Comparison of ENCODE assay signal across 25 mouse cellular contexts in the genomic region with DNA sequence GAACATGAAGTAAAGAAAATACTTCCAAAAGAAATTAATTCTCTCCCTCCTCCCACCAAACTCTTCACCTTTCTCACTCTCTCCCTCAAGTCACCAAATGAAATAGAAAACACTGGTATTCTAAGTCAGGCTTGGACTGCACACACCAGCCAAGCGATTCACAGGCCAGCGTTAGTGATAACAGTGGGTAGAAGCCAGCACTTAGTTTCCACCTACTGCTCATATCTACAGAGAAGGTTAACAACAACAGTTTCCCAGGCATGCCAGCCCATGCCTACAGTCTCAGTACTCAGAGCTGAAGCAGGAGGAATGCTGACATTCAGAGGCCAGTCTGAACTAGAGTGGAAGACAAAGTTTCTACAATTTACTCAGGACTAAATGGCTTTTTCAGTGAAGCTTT. TPM values are rescaled to one million over a fixed set of nuclear protein-coding genes. Genes with fewer than 3 reads are reported as not detected.
A peak's percentile ranks its signal among the peaks of the same experiment; 100 is the strongest.
DNase-seq lines count a peak whose midpoint lies in the region; ATAC-seq lines count a peak whose summit lies in the region.
"Had no signal": no experiment of that assay in that cellular context is flagged by ENCODE, and none has a peak within 500 bp of the region (broad histone marks: within the 10 kb centered on the region; RNA-seq: fewer than 3 reads in every experiment).

No protein-coding gene starts in this region.

- no peak overlapping the region for H3K4me2 ChIP-seq in heart, embryonic 12.5 days
- peak overlapping the region; percentile 11; the same call in 1 of the 2 replicates for H3K4me2 ChIP-seq in heart, embryonic 13.5 days
- H3K4me2 ChIP-seq in liver, embryonic 12.5 days: no peak overlapping the region
- no peak overlapping the region for H3K4me2 ChIP-seq in hindbrain, embryonic 13.5 days
- H3K4me2 ChIP-seq: hindbrain, embryonic 14.5 days; liver, embryonic 15.5 days; neural tube, embryonic 15.5 days had no signal

- no peaks in the 10 kb centered on the region; the same call in 1 of the 2 replicates for H3K36me3 ChIP-seq in heart, embryonic 12.5 days
- peaks cover 3% of the 10 kb centered on the region; the same call in 1 of the 2 replicates for H3K36me3 ChIP-seq in heart, embryonic 10.5 days
- H3K36me3 ChIP-seq in heart, embryonic 13.5 days: 0 out of 2 replicates have a peak, but pooled peaks cover 5% of the 10 kb centered on the region
- H3K36me3 ChIP-seq in liver, embryonic 12.5 days: peaks cover 14% of the 10 kb centered on the region
- peaks cover 10% of the 10 kb centered on the region; the same call in 1 of the 2 replicates for H3K36me3 ChIP-seq in hindbrain, embryonic 13.5 days
- H3K36me3 ChIP-seq: neural tube, embryonic 15.5 days had no signal

- 12% methylated on average over 2 of the region's 2 CpGs for WGBS in heart, embryonic 12.5 days
- WGBS in heart, embryonic 10.5 days: 22% methylated on average over 2 of the region's 2 CpGs
- 14% methylated on average over 2 of the region's 2 CpGs for WGBS in heart, embryonic 13.5 days
- WGBS in liver, embryonic 12.5 days (ENCODE audit: insufficient replicate concordance): 34% methylated on average over 2 of the region's 2 CpGs
- WGBS in hindbrain, embryonic 13.5 days: 95% methylated on average over 2 of the region's 2 CpGs

- no peaks in the 10 kb centered on the region for H3K27me3 ChIP-seq in heart, embryonic 12.5 days (replicated peaks)
- no peaks in the 10 kb centered on the region for H3K27me3 ChIP-seq in heart, embryonic 10.5 days (ENCODE audit: insufficient read depth, poor library complexity, severe bottlenecking)
- H3K27me3 ChIP-seq in heart, embryonic 13.5 days (replicated peaks): no peaks in the 10 kb centered on the region
- H3K27me3 ChIP-seq in liver, embryonic 12.5 days (replicated peaks): no peaks in the 10 kb centered on the region
- H3K27me3 ChIP-seq in hindbrain, embryonic 13.5 days: no peaks in the 10 kb centered on the region
- H3K27me3 ChIP-seq: liver, embryonic 15.5 days; neural tube, embryonic 15.5 days had no signal

- peak overlapping the region; percentile 71 for H3K27ac ChIP-seq in heart, embryonic 12.5 days (ENCODE audit: poor library complexity, severe bottlenecking)
- no peak overlapping the region for H3K27ac ChIP-seq in heart, embryonic 10.5 days
- peak overlapping the region; percentile 63 for H3K27ac ChIP-seq in heart, embryonic 13.5 days (replicated peaks)
- H3K27ac ChIP-seq in liver, embryonic 12.5 days: 0 out of 2 replicates have a peak overlapping the region, but pooled peaks have one; percentile 1
- no peak overlapping the region for H3K27ac ChIP-seq in hindbrain, embryonic 13.5 days
- H3K27ac ChIP-seq: forebrain, embryonic 10.5 days; heart, adult 2 months; hindbrain, embryonic 14.5 days; left cerebral cortex, adult 2 months; limb, embryonic 10.5 days; liver, embryonic 15.5 days; neural tube, embryonic 15.5 days had no signal

- ATAC-seq in heart, embryonic 12.5 days (ENCODE audit: insufficient number of reproducible peaks, low FRiP score): no peak
- no peak for ATAC-seq in heart, embryonic 13.5 days (ENCODE audit: extremely low read depth, insufficient number of reproducible peaks, low FRiP score, low TSS enrichment)
- peak; percentile 80 for ATAC-seq in liver, embryonic 12.5 days
- no peak for ATAC-seq in hindbrain, embryonic 13.5 days (ENCODE audit: low FRiP score)
- ATAC-seq: forebrain, postnatal 0 days; midbrain, embryonic 16.5 days had no signal

- H3K9ac ChIP-seq in heart, embryonic 12.5 days: no peak overlapping the region
- H3K9ac ChIP-seq in heart, embryonic 13.5 days: no peak overlapping the region
- H3K9ac ChIP-seq in liver, embryonic 12.5 days: no peak overlapping the region
- H3K9ac ChIP-seq in hindbrain, embryonic 13.5 days: no peak overlapping the region
- H3K9ac ChIP-seq: forebrain, postnatal 0 days; hindbrain, embryonic 14.5 days; liver, embryonic 15.5 days; neural tube, embryonic 15.5 days had no signal

- H3K4me3 ChIP-seq in heart, embryonic 12.5 days: no peak overlapping the region
- no peak overlapping the region for H3K4me3 ChIP-seq in heart, embryonic 10.5 days
- no peak overlapping the region for H3K4me3 ChIP-seq in heart, embryonic 13.5 days
- H3K4me3 ChIP-seq in liver, embryonic 12.5 days: no peak overlapping the region
- no peak overlapping the region for H3K4me3 ChIP-seq in hindbrain, embryonic 13.5 days
- H3K4me3 ChIP-seq: forebrain, embryonic 10.5 days; heart, adult 2 months; left cerebral cortex, adult 2 months; limb, embryonic 10.5 days; liver, embryonic 15.5 days; neural tube, embryonic 15.5 days had no signal

- H3K9me3 ChIP-seq in heart, embryonic 12.5 days (replicated peaks): no peaks in the 10 kb centered on the region
- H3K9me3 ChIP-seq in heart, embryonic 10.5 days: no peaks in the 10 kb centered on the region
- no peaks in the 10 kb centered on the region for H3K9me3 ChIP-seq in heart, embryonic 13.5 days
- H3K9me3 ChIP-seq in liver, embryonic 12.5 days (replicated peaks): no peaks in the 10 kb centered on the region
- H3K9me3 ChIP-seq in hindbrain, embryonic 13.5 days: no peaks in the 10 kb centered on the region
- H3K9me3 ChIP-seq: forebrain, embryonic 10.5 days; limb, embryonic 10.5 days; liver, embryonic 15.5 days; neural tube, embryonic 15.5 days had no signal

- peaks cover 14% of the 10 kb centered on the region for H3K4me1 ChIP-seq in heart, embryonic 12.5 days (replicated peaks)
- H3K4me1 ChIP-seq in heart, embryonic 10.5 days: peaks cover 15% of the 10 kb centered on the region
- peaks cover 28% of the 10 kb centered on the region for H3K4me1 ChIP-seq in heart, embryonic 13.5 days
- peaks cover 12% of the 10 kb centered on the region for H3K4me1 ChIP-seq in liver, embryonic 12.5 days
- no peaks in the 10 kb centered on the region for H3K4me1 ChIP-seq in hindbrain, embryonic 13.5 days (replicated peaks)
- H3K4me1 ChIP-seq: forebrain, embryonic 10.5 days; limb, embryonic 10.5 days; neural tube, embryonic 15.5 days had no signal

- DNase-seq in heart, embryonic 10.5 days (ENCODE audit: low spot score): no peak
- no peak for DNase-seq in frontal cortex, postnatal 10 days (ENCODE audit: low spot score in 2 of 2)
- DNase-seq in right cerebral cortex, adult 18-20 months: no peak
- DNase-seq: adrenal gland, adult 2 months; B cell, adult 2 months; cerebellum, adult 9-11 months; forebrain, postnatal 0 days; gastrocnemius, postnatal 10 days; kidney, postnatal 25 days; lung, postnatal 14 days; right cerebral cortex, postnatal 14 days; spleen, adult 18-20 months; thymus, adult 2 months had no signal

RNA-seq across cellular contexts. Expression of a gene that starts 34.5 kb away (rescaled TPM):
- 73.4 and 74.0 TPM in 2 replicates for polyA plus RNA-seq in heart, embryonic 12.5 days (2016; fragmentation: Nextera tagmentation; extraction: Ambion mirVana)
- polyA plus RNA-seq in heart, embryonic 10.5 days (2016; fragmentation: Nextera tagmentation; extraction: Ambion mirVana): 70.3 and 71.2 TPM in 2 replicates
- 62.3 and 63.5 TPM in 2 replicates for polyA plus RNA-seq in heart, embryonic 13.5 days (2015; fragmentation: Nextera tagmentation; extraction: Ambion mirVana)
- polyA plus RNA-seq in liver, embryonic 12.5 days (2016; fragmentation: Nextera tagmentation; extraction: Ambion mirVana): 43.6 and 44.3 TPM in 2 replicates
- polyA plus RNA-seq in hindbrain, embryonic 13.5 days (2015; fragmentation: Nextera tagmentation; extraction: Ambion mirVana): 77.5 and 82.0 TPM in 2 replicates

RNA-seq across cellular contexts. Expression of a gene that starts 53.4 kb away (rescaled TPM):
- 10.6 and 12.3 TPM in 2 replicates for polyA plus RNA-seq in heart, embryonic 12.5 days (2016; fragmentation: Nextera tagmentation; extraction: Ambion mirVana)
- 10.9 and 12.0 TPM in 2 replicates for polyA plus RNA-seq in heart, embryonic 10.5 days (2016; fragmentation: Nextera tagmentation; extraction: Ambion mirVana)
- polyA plus RNA-seq in heart, embryonic 13.5 days (2015; fragmentation: Nextera tagmentation; extraction: Ambion mirVana): 10.4 and 11.3 TPM in 2 replicates
- 7.5 and 8.9 TPM in 2 replicates for polyA plus RNA-seq in liver, embryonic 12.5 days (2016; fragmentation: Nextera tagmentation; extraction: Ambion mirVana)
- polyA plus RNA-seq in hindbrain, embryonic 13.5 days (2015; fragmentation: Nextera tagmentation; extraction: Ambion mirVana): 19.8 and 21.7 TPM in 2 replicates

Comparison
In these comparisons a context has a peak if more than half of its experiments do, and no peak if none do; other contexts are left out.
1. H3K27ac ChIP-seq: peak in heart, embryonic 12.5 days (single experiment), heart, embryonic 13.5 days (single experiment) and liver, embryonic 12.5 days (single experiment); none in heart, embryonic 10.5 days (single experiment) and hindbrain, embryonic 13.5 days (single experiment).